Mouse (Mus musculus): ENCODE results near the gene Ston1. TPM values are rescaled to one million over a fixed set of nuclear protein-coding genes. Genes with fewer than 3 reads are reported as not detected.

Gene Ston1
- 10 to 100 TPM; 28.7 to 41.5 TPM for total RNA-seq (2021)
- long read RNA-seq, experiment 1, partial matches to known transcripts = 1 of 2 reads
- long read RNA-seq, experiment 1, other reads (novel, unspliced or antisense) = 1 of 2 reads
- long read RNA-seq, experiment 2, partial matches to known transcripts = 0 of 2 reads
- long read RNA-seq, experiment 2, other reads (novel, unspliced or antisense) = 2 of 2 reads

DNA sequence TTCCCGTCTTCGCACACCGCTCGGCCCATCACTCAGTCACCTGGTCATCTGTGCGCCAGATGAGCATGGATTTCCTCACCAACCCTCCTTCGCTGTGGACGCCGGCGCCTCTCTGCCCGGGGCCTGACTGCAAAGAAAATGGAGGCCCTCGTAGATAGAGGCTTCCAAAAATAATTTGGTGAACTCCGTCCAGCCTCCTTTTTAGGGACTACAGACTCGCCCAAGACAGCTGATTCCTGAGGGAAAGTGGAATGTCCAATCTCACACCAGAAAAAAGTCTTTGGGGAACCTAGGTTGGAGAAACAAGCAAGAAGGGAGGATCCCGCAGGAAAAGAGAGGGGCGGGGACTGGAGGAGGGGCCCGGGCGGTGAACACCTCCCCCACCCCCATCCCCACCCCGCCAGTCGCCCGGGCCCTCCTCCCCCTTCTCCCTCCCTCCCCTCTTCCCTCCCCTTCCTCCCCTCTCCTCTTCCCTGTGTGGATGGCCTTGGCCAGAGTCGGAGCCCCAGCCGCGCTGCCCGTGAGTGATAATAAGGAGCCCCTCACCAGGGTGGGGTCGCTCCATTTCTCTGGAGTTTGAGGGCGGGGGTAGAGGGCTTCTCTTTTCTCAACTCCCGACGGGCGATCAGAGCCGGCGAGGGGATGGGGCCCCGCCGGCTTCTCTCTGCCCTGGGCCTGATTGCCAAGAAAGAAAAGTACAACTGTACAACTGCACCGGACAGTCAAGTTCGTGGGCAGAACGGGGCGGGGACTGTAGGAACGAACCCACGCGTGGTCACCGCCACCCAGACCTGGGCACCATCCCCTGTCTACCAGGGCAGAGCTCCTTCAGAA is at the start of gene Ston1:
Ston1 (plus strand) TSS at position 463 of the 834 bp plus-strand sequence.
- peak; percentile 79 to 85 for DNase-seq

DNA sequence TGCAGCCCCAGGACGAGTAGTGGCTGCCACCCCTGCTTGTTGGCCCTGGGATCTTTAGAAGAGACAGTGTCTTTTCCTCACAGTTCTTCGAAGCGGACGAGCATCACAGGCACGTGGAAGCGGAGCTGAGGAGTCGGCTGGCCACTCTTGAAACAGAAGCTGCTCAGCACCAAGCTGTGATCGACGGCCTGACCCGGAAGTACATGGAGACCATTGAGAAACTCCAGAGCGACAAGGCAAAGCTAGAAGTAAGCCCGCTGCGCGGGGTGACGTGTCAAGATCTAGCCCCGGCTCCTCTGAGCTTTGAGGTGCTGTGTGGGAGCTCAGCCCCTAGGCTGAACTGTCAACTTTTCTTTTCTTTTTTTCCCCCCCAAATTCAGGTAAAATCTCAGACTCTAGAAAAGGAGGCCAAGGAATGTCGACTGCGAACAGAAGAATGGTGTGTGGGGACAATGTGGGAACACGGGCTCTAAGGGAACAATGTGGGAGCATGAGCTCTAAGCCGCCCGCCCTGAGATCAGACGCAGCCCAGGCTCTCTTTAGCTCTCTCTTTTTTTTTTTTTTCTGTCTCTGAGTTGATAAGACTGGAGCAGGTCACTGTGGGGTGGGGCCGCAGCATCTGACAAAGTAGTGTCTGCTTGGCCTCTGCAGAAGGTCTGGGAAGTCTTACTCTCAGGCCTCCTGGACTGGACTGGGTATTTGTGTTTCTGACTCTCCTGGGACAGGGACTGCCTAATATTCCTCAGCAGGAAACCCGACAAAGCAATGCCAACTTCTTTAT is 47.9 kb upstream of the Ston1 start:
- no peak for DNase-seq

DNA sequence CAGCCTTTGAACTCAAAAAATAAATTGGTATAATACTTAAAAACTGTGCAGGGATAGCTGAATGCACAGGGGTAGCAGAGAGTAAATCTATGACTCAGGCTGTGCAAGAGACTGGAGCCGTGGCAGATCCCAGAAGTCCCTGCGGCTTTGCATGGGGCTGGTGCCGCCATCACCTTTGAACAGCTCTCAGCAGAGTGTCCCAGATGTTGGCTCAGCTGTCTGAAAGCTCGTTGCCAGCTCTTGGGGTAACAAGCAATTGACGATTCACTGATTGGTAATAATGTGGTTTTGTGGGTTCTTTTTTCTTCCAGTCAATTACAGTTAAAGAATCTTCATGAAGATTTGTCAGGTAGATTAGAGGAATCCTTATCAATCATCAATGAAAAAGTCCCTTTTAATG is 47.1 kb upstream of the Ston1 start:
- no peak for DNase-seq

DNA sequence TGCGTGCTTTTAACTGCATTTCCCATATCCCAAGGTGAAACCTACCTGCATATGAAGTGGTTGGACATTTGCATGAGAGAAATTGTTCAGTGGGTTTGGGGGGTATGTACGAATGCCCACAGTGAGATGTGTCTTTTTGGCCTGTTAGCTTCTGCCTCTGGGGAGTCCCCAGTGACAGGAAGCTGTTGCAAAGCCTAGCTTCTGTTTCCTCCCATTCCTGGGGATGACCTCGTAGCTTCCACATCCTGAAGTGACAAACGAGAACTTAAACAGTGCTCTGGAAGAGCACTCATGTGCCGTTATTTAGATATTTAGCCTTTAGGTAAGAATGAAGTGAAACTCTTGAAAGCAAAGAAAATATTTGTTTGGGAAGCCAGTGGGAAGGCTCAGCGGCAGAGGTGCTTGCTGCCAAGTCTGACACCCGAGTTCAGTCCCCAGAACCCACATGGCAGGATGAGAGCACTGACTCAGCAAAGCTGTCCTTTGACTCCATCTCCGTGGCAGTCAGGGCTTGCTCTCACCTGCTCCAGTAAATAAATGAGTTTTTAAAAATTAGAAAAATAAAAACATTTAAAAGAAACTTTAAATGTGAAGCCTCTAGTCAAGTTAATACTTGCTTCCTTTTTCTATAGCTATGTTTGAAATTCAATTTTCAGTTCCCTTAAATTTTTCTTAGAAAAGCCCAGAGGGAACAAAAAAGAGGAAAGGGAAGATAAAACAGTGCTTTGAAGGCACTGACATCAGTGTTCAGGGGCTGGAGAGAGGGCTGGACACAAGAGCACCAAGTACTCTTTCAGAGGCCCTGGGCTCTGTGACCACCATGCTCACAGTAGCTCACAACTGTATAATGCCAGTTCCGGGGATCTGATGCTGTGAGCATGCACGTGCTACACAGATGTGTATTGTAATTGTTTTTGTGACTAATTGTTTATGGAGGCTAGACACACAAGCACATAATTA is 46.2 kb upstream of the Ston1 start:
- DNase-seq = peak in 1 of 2 experiments; percentile 30

DNA sequence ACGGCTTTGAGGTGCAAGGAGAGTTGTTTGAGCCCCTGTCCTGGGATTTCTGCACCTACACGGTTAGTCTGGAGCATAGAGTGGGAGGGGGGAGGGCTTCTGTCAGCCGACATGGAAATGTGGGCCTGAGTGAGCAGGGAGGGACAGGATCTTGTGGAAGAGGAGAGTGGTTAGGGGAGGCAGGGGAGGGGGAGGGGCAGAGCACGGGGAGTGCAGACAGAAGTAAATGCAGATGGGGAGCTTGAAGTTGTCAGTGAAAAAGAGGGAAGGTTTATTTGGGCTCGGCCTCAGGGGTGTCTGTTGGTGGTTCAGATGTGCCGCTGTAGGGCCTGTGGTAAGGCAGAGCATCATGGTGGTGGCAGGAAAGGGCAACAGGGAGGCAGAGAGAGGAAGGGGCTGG is 44.9 kb upstream of the Ston1 start:
- DNase-seq = no peak

DNA sequence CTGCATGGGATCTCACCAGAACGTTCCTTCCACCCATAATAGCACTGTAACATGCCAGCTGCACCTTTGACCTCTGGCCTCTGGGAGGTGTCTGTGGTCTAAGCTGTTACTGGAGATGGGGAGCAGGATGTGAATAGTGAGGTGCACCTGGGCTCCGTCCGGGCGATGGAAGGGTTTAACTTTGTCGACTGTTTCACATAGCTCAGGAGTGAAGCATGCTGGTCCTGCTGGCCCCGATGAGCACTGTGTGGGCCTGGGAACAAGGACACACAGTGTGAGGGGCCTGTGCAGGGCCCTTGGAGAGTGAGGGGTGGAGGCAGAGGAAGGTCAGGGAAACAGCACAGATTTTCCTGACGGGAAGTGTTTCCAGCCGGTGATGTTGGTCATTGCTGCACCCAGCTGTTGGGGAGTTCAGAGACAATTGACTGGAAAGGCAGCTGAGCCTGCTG is 44.5 kb upstream of the Ston1 start:
- DNase-seq = no peak

DNA sequence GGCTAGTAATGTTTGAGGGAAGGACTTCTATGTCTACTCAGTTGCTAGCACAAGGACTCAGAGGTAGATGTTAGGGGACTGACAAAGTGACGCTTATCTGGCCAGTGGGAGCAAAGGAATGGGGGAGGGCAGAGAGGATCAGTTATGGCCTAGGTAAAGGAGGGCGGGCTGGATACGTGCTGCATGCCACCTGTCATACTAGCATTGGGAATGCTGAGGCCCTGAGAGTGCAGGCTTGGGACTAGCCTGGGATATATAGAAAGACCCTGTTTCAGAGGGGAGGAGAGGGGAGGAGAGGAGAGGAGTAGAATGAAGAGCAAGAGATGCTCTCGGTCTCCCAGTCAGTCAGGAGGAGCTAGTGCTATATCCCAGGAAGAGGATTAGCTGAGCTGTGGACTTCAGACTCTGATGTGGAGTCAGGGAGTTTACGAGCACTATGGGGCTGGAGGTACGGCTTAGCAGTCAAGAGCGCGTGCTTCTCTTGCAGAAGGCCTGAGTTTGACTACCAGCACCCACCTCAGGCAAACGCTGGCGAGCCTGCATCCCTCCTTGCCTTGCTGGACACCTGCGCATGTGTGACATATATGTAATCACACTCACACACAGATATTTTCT is 43.9 kb upstream of the Ston1 start:
- DNase-seq = no peak

DNA sequence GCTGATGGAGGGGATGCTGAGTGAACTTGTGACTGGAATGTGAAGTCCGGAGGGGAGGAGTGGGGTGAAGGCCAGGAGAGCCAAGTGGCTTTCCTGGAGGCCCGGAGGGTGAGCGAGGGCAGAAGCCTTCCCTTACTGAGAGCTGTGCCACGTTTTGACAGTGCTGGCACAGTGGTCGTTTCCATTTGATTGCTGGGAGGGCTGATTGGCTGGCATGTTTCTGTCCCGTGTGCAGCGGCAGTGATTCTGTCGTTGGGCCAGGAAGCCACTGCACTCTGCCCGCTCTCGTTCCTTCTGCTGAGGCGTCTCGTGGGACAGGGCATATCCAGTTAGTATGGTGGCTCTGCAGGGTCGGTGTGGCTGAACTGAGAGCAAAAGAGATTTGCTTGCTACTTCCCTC is 41.3 kb upstream of the Ston1 start:
- DNase-seq = no peak

DNA sequence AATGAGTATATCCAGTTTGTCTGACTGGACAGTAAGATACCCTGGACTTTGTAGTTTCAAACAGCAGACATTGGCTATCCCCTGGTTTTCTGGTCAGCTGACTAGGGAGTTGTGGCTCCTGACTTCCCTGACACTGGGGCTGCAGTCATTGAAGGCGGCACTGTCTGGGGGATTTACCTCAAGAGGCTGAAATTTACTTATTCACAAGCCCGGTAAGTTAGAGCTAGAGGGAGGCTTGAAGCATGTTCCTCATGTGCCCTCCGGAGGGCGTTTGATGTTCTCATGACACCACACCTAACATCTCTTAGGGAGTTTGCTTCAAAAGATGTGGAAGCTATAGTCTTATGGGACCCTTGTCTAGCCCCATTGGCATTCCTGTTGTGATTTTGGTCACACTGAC is 40.8 kb upstream of the Ston1 start:
- DNase-seq = no peak

DNA sequence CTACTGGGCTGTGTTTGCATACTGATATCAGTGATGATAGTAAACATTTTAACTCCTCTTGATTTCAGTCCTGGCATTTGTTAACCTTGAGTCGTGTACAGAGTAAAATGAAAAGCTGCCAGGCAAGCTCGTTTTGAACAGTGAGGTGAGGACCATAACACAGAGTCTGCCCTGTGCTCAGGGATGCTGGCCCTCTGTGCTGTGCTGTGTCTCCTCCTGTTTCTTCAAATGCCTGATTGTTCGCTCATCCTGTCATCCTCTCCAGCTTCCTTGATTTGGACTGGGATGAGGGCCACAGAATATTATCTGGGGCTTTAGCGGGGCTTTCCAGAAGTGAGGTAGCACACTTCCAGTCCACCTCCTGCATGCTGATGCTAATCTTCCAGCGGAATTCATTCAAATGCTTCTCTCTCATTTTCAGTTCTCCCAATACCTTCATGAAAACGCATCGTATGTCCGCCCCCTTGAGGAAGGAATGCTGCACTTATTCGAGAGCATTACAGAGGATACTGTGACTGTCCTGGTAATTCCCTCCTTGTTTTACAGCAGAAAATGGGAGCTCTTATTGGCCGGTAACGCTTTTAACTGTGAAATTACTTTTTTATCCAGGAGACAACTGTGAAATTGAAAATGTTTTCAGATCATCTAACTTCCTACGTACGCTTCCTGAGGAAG is 39.2 kb upstream of the Ston1 start:
- peak; percentile 76 to 86 for DNase-seq

DNA sequence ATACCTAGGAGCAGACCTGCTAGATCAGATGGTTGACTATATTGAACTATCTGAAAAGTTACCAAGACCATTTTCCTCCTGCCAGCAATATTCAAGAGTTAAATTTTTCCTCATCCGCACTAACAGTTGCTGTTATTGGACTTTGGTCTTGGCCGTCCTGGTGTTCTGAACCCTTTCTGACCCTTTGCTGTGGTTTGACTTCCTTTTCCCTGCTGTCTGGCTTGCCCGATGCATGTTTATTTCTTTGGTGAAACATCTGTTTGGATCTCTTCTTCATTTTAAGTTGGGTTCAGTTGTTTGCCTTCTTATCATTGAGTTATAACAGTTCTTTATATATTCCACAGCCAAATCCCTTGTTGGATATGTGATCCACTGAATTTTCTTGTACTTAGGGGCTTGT is 33.9 kb upstream of the Ston1 start:
- no peak for DNase-seq

DNA sequence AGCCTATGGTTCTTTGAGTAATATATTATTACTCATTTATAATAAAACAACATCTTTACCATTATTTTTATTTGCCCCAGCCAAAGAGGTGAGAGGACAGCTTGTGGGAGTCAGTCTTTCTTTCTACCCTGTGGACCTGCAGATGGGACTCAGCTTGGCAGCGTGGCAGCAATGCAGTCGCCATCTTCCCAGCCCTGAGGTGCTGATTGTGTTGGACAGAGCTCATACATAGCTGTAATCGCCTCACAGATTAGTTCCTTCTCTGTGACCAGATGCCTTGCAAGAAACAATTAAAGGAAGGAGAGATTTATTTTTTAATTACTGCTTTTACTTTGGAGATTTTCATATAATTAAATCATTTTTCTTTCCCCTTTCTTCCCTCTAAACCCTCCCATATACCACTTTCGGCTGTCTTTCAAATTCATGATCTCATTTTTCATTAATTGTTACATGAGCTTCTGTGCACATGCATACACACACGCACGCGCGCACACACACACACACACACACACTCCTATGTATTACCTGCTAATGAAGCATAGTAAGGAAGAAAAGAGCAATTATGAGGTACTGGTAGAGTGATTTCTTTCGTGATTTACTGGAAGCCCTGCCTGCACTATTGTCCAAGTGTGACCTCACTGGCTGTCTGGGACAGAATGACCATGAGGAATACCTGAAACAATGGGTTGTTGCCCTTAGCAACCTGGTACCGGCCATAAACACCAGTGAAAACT is 27.5 kb upstream of the Ston1 start:
- DNase-seq = no peak

DNA sequence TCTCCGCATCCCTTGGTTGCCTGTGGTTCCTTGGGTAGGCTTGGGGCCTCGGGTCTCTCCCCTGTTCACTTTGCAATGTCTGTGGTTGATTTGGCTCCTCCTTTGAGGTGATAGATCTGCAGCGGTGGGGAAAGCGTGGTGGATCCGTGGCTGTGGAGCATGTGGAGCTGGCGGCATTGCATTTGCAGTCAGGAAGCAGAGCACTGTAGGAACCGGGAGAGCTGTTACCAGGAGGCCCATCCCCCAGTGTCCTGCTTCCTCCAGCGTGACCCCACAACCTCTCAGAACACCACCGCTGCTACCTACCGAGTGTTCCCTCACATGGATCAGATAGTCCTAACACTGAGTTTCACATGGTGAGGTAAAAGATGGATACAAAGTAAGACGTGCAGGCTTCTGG is 26.7 kb upstream of the Ston1 start:
- no peak for DNase-seq

DNA sequence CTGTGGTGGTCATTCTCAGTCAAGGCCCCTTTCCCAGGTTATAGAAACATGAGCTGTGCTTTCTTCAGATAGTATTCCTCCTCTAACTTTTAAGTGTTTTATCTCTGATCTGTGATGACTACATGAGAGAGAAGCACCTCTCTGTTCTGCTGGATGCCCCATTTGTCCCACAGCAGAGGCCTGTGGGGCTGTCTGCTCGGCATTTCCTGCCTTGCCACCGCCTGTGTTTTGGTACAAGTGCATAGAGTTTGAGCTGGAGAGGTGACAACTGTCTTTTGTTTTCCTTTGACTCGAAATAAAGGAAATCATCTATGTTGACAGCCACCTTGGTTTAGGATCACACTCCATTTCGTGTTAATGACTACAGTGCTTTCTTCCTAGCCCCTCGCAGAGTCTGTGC is 22.7 kb upstream of the Ston1 start:
- DNase-seq = no peak

DNA sequence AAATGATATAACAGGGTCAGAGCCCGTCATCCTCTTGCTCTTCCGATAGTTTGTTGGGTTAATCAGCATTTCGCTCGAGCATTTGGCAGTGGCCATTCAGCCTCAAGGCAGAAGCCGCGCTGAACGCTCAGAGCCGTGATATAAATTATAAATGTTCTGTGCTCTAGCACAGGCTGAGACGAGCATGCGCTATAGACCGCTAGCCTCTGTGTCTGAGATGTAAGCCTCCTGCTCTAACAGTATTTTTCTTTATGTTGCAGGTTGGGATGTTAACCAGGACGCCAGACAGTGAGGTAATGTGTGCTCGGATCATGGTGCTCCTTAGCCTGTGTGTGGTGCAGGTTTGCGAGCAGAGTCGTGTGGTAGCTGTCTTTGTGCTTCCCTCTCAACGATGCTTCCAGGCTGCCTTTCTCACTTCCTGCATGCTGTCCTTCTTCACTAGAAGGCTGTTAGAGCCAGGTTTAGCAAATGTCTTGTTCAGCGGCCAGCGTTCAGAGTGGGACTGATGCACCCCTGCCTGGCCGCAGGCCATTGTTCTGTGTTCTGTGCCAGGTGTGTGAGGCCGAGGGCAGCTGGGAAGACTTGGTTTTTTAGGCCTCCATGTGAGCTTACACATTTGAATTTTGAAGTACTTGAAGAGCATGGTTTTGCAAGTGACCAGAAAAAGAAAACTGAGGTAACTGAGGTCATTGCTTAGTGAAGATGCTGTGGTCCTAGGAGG is 18.8 kb upstream of the Ston1 start:
- DNase-seq = no peak

DNA sequence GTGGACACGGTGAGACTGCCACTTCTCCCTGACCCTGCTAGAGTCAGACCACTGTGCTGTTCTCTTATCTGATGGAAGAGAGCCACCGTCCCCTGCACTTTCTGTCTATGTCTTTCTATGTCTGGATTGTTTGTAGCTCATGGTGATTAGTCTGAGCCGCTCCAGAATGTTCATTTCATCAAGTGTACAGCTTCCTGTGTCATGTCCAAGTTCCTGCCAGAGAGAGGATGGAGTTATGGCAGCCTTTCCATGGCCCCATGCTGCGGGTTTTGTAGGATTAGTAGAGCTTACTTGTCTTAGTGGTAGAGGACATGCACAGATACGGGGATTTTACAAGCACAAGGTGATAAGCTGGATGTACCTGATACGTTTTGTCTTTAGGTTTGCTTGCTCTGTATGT is 16.9 kb upstream of the Ston1 start:
- DNase-seq = no peak

DNA sequence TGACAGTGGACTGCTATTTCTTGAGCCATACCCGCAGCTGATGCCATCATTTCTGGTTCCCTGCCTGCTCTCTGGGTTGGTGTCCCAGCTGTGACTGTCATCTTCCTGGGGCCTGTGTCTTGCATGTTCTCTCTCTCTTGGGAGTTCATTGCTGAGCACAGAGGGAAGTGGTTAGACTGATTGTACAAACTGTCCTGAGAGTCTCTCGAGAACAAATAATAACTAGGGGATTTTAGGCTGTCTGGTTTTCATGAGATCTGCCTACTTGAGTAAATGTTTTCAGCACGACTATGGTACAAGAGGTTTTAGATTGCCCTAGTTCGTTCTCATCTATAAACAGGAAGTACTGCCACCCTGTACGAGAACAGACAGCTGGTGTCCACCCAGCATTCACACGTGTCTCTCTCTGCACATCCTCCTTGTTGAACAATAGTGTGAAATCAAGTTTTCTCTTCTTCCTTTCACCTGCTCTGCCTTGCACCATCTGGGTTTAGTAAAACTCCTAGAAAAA is 15.9 kb upstream of the Ston1 start:
- DNase-seq = no peak

DNA sequence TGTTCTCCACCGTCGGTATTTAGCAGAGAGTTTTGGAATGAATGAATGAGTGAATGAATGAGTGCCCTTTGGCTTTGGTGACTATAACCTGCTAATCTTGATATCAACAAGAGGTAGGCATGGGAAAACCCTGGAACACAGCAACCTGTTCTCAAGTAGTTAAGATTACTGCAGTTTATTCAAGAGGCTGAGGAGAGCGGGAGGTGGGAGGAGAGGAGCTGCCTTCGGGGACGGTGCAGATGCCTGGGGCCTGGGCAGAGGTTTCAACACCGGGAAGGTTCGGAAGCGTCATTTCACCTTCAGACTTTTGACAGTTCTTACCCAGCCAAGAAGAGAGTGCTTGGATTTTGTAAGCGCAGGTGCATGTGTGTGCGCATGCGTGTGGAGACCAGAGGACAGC is 14.5 kb upstream of the Ston1 start:
- no peak for DNase-seq

DNA sequence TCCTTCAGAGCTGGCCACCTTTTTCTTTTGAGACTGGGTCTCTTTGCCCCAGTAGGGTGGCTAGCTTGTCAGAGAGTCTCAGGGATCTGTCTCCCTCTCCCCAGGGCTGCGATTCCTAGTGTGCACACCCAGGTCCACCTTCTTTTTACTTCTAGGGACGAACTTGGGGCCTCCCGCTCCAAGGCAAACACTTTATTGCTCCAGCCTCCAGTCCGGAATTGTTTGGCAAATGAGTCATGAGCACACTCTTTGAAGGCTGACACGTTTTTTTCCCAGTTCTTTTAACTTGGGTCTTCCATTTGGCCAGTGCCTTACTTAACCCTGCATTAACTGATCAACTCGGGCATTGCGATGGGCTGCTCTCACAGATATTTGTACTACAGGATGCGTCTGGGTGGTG is 14.1 kb upstream of the Ston1 start:
- DNase-seq = no peak
